Mouse (Mus musculus) lung, embryonic 15.5 days (tissue): ENCODE measurements around the gene Cnnm4. TPM values are rescaled to one million over a fixed set of nuclear protein-coding genes. Genes with fewer than 3 reads are reported as not detected.
A peak's percentile ranks its signal among the peaks of the same experiment; 100 is the strongest.

Experiments
- ATAC-seq: fragments of 200-750 bp; cut with Nextera tagmentation; 2 replicates; pipeline ENCODE4 v1.8.0; 2017; ENCODE audit warnings: moderate number of reproducible peaks, borderline replicate concordance; ENCODE audit not compliant: low FRiP score, low TSS enrichment; ENCODE audit errors: extremely low read depth
- H3K27ac ChIP-seq: fragments of 300-500 bp; sonication (generic); 2 replicates; pipeline ENCODE4 v1.5.1; 2015; ENCODE audit warnings: moderate library complexity, mild to moderate bottlenecking, inconsistent platforms
- H3K27me3 ChIP-seq: fragments of 300-500 bp; sonication (generic); 2 replicates; pipeline ENCODE4 v1.6.1; 2015; ENCODE audit warnings: inconsistent platforms
- H3K36me3 ChIP-seq: fragments of 300-500 bp; sonication (generic); 2 replicates; pipeline ENCODE4 v1.6.1; 2015; ENCODE audit warnings: inconsistent platforms
- H3K4me1 ChIP-seq: fragments of 300-500 bp; sonication (generic); 2 replicates; pipeline ENCODE4 v1.6.1; 2015; ENCODE audit warnings: inconsistent platforms
- H3K4me2 ChIP-seq: fragments of 300-500 bp; sonication (generic); 2 replicates; pipeline ENCODE4 v1.6.1; 2015; ENCODE audit warnings: inconsistent platforms, mild to moderate bottlenecking, moderate library complexity
- H3K4me3 ChIP-seq: fragments of 300-500 bp; sonication (generic); 2 replicates; pipeline ENCODE4 v1.5.1; 2015; ENCODE audit warnings: mild to moderate bottlenecking, inconsistent platforms
- H3K9ac ChIP-seq: fragments of 300-500 bp; sonication (generic); 2 replicates; pipeline ENCODE4 v1.6.1; 2015; ENCODE audit warnings: inconsistent platforms
- H3K9me3 ChIP-seq: fragments of 300-500 bp; sonication (generic); 2 replicates; pipeline ENCODE4 v1.6.1; 2016; ENCODE audit warnings: inconsistent platforms
- WGBS: fragments of 180-500 bp; shearing (Covaris S2); methylation state at CpG from one replicate; pipeline ENCODE4 v1.1.7; 2015; 5-methylcytosine and 5-hydroxymethylcytosine counted together
- polyA plus RNA-seq: library from polyadenylated mRNA; unstranded; fragments of >200 nt; fragmentation: Nextera tagmentation; extraction: Ambion mirVana; gene quantifications from 2 replicates; pipeline ENCODE4 v1.2.1, GENCODE M21; 2015

The Cnnm4 gene
- 10.8 and 12.5 TPM in 2 replicates for polyA plus RNA-seq

GRCm38 (mm10) chr1:36471181-36472105 lies at the start of gene Cnnm4:
Gene Cnnm4 (plus strand): TSS chr1:36471620.
- peak; percentile 92 for ATAC-seq
- peaks cover 58% of the 10 kb centered on the region for H3K4me1 ChIP-seq
- no peaks in the 10 kb centered on the region for H3K27me3 ChIP-seq
- under 1% methylated on average over 80 of the region's 98 CpGs for WGBS
- peak within 1 kb of the TSS; percentile 75 for H3K4me3 ChIP-seq
- peak within 1 kb of the TSS; percentile 83 for H3K27ac ChIP-seq
- H3K4me2 ChIP-seq, result peak within 1 kb of the TSS; percentile 86
- no peaks in the 10 kb centered on the region for H3K36me3 ChIP-seq
- H3K9me3 ChIP-seq, result no peaks in the 10 kb centered on the region
- H3K9ac ChIP-seq, result peak within 1 kb of the TSS; percentile 76

- Histone ChIP-seq H3K27me3 (no peaks in the 10 kb centered on the region), H3K9me3 (no peaks in the 10 kb centered on the region), H3K9ac (no peak overlapping the region), H3K4me2 (no peak overlapping the region), H3K27ac (no peak overlapping the region), H3K4me3 (no peak overlapping the region), H3K36me3 (peaks cover 70% of the 10 kb centered on the region), H3K4me1 (no peaks in the 10 kb centered on the region)
- ATAC-seq, result no peak
- WGBS, result 95% methylated on average over 2 of the region's 2 CpGs
Measured at GRCm38 (mm10) chr1:36429511-36429910, 41.9 kb upstream of the Cnnm4 start.

- no peak for ATAC-seq
- no peaks in the 10 kb centered on the region for H3K4me1 ChIP-seq
- H3K36me3 ChIP-seq, result peaks cover 63% of the 10 kb centered on the region
- WGBS, result 56% methylated on average over 4 of the region's 4 CpGs
- H3K9ac ChIP-seq, result no peak overlapping the region
- no peak overlapping the region for H3K4me3 ChIP-seq
- no peaks in the 10 kb centered on the region for H3K27me3 ChIP-seq
- no peaks in the 10 kb centered on the region for H3K9me3 ChIP-seq
- no peak overlapping the region for H3K27ac ChIP-seq
- H3K4me2 ChIP-seq, result no peak overlapping the region
Measured at GRCm38 (mm10) chr1:36432999-36433398, 38.4 kb upstream of the Cnnm4 start.

GRCm38 (mm10) chr1:36433616-36434015 lies 37.8 kb upstream of the Cnnm4 start:
- ATAC-seq, result no peak
- Histone ChIP-seq H3K9ac (no peak overlapping the region), H3K27me3 (no peaks in the 10 kb centered on the region), H3K27ac (no peak overlapping the region), H3K4me1 (no peaks in the 10 kb centered on the region), H3K36me3 (peaks cover 62% of the 10 kb centered on the region), H3K4me2 (no peak overlapping the region), H3K9me3 (no peaks in the 10 kb centered on the region), H3K4me3 (no peak overlapping the region)
- 90% methylated on average over 3 of the region's 3 CpGs for WGBS

GRCm38 (mm10) chr1:36435071-36435470 lies 36.3 kb upstream of the Cnnm4 start:
- no peaks in the 10 kb centered on the region for H3K27me3 ChIP-seq
- H3K4me1 ChIP-seq, result no peaks in the 10 kb centered on the region
- no peaks in the 10 kb centered on the region for H3K9me3 ChIP-seq
- H3K4me2 ChIP-seq, result no peak overlapping the region
- H3K4me3 ChIP-seq, result no peak overlapping the region
- ATAC-seq, result no peak
- no peak overlapping the region for H3K9ac ChIP-seq
- H3K27ac ChIP-seq, result no peak overlapping the region
- peaks cover 69% of the 10 kb centered on the region for H3K36me3 ChIP-seq
- 58% methylated on average over 4 of the region's 4 CpGs for WGBS

GRCm38 (mm10) chr1:36436515-36436914 lies 34.9 kb upstream of the Cnnm4 start:
- H3K4me2 ChIP-seq, result no peak overlapping the region
- ATAC-seq, result no peak
- no peak overlapping the region for H3K27ac ChIP-seq
- H3K4me3 ChIP-seq, result no peak overlapping the region
- H3K27me3 ChIP-seq, result no peaks in the 10 kb centered on the region
- H3K9me3 ChIP-seq, result no peaks in the 10 kb centered on the region
- H3K9ac ChIP-seq, result no peak overlapping the region
- H3K4me1 ChIP-seq, result no peaks in the 10 kb centered on the region
- 94% methylated on average over 6 of the region's 6 CpGs for WGBS
- H3K36me3 ChIP-seq, result peaks cover 61% of the 10 kb centered on the region

- Histone ChIP-seq H3K27me3 (no peaks in the 10 kb centered on the region), H3K36me3 (peaks cover 54% of the 10 kb centered on the region), H3K4me2 (no peak overlapping the region), H3K9ac (no peak overlapping the region), H3K4me1 (no peaks in the 10 kb centered on the region), H3K9me3 (no peaks in the 10 kb centered on the region), H3K4me3 (no peak overlapping the region), H3K27ac (no peak overlapping the region)
- ATAC-seq, result no peak
- WGBS, result 92% methylated on average over 3 of the region's 3 CpGs
Measured at GRCm38 (mm10) chr1:36437223-36437622, 34.2 kb upstream of the Cnnm4 start.

- H3K36me3 ChIP-seq, result peaks cover 35% of the 10 kb centered on the region
- no peak for ATAC-seq
Measured at GRCm38 (mm10) chr1:36441101-36441500, 30.3 kb upstream of the Cnnm4 start.

GRCm38 (mm10) chr1:36444471-36445464 lies 26.7 kb upstream of the Cnnm4 start, which contains the start of gene Lman2l:
Gene Lman2l (minus strand): TSS chr1:36445271.
- H3K4me3 ChIP-seq, result peak within 1 kb of the TSS; percentile 82
- ATAC-seq, result peak; percentile 99
- peaks cover 8% of the 10 kb centered on the region for H3K4me1 ChIP-seq
- peaks cover 3% of the 10 kb centered on the region; the same call in 1 of the 2 replicates for H3K36me3 ChIP-seq
- whole genome bisulfite sequencing, result under 1% methylated on average over 57 of the region's 57 CpGs
- no peaks in the 10 kb centered on the region for H3K9me3 ChIP-seq
- peak within 1 kb of the TSS; percentile 72 for H3K27ac ChIP-seq
- no peaks in the 10 kb centered on the region for H3K27me3 ChIP-seq
- peak within 1 kb of the TSS; percentile 73 for H3K9ac ChIP-seq
- H3K4me2 ChIP-seq, result peak within 1 kb of the TSS; percentile 82

More at GRCm38 (mm10) chr1:36441101-36441500, 30.3 kb upstream of the Cnnm4 start:
- no peak overlapping the region for H3K4me3 ChIP-seq
- no peaks in the 10 kb centered on the region for H3K27me3 ChIP-seq
- 65% methylated on average over 4 of the region's 4 CpGs for WGBS
- H3K4me2 ChIP-seq, result no peak overlapping the region
- H3K27ac ChIP-seq, result no peak overlapping the region
- H3K9ac ChIP-seq, result no peak overlapping the region
- H3K9me3 ChIP-seq, result no peaks in the 10 kb centered on the region
- peaks cover 8% of the 10 kb centered on the region for H3K4me1 ChIP-seq

- Histone ChIP-seq H3K36me3 (peaks cover 3% of the 10 kb centered on the region; the same call in 1 of the 2 replicates), H3K27me3 (no peaks in the 10 kb centered on the region), H3K4me1 (peaks cover 8% of the 10 kb centered on the region), H3K27ac (no peak overlapping the region), H3K4me3 (peak overlapping the region; percentile 82), H3K9me3 (no peaks in the 10 kb centered on the region), H3K9ac (no peak overlapping the region), H3K4me2 (peak overlapping the region; percentile 23)
- ATAC-seq, result no peak
- WGBS, result 37% methylated on average over 8 of the region's 8 CpGs
Measured at GRCm38 (mm10) chr1:36445508-36445907, 25.9 kb upstream of the Cnnm4 start.

GRCm38 (mm10) chr1:36446106-36446824 lies 25.2 kb upstream of the Cnnm4 start:
- H3K27ac ChIP-seq, result no peak overlapping the region
- H3K9me3 ChIP-seq, result no peaks in the 10 kb centered on the region
- no peaks in the 10 kb centered on the region for H3K27me3 ChIP-seq
- H3K9ac ChIP-seq, result no peak overlapping the region
- H3K4me2 ChIP-seq, result no peak overlapping the region
- H3K4me1 ChIP-seq, result peaks cover 8% of the 10 kb centered on the region
- no peak overlapping the region for H3K4me3 ChIP-seq
- no peak for ATAC-seq
- 80% methylated on average over 5 of the region's 5 CpGs for WGBS
- H3K36me3 ChIP-seq, result peaks cover 3% of the 10 kb centered on the region; the same call in 1 of the 2 replicates
